Comparison of ENCODE assay signal across 16 mouse cellular contexts in genomic region chr1:89151071-89151470, GRCm38 (mm10).
"Had no signal": no experiment of that assay in that cellular context is flagged by ENCODE, and none has a peak within 500 bp of the region (broad histone marks: within the 10 kb centered on the region; RNA-seq: fewer than 3 reads in every experiment).

No protein-coding gene starts in this region.

- H3K9ac ChIP-seq: intestine, embryonic 15.5 days; liver, embryonic 13.5 days; liver, postnatal 0 days; lung, embryonic 15.5 days; midbrain, embryonic 12.5 days; neural tube, embryonic 13.5 days had no signal

- DNase-seq: liver, embryonic 13.5 days; liver, postnatal 0 days; lung, postnatal 14 days; retina, postnatal 1 day; right cerebral cortex, postnatal 4 days; spleen, adult 18-20 months; thymus, adult 18-20 months; thymus, postnatal 14 days had no signal

- H3K36me3 ChIP-seq: liver, embryonic 13.5 days had no signal

- H3K27ac ChIP-seq: intestine, embryonic 15.5 days; limb, embryonic 10.5 days; liver, embryonic 13.5 days; lung, embryonic 15.5 days; macrophage; midbrain, embryonic 12.5 days; neural tube, embryonic 13.5 days had no signal

- H3K27me3 ChIP-seq: intestine, embryonic 15.5 days; liver, embryonic 13.5 days; lung, embryonic 15.5 days; megakaryocyte, embryonic 14.5 days; midbrain, embryonic 12.5 days; neural tube, embryonic 13.5 days had no signal

- H3K4me1 ChIP-seq: intestine, embryonic 15.5 days; liver, embryonic 13.5 days; lung, embryonic 15.5 days; megakaryocyte, embryonic 14.5 days; midbrain, embryonic 12.5 days had no signal

- H3K4me2 ChIP-seq: intestine, embryonic 15.5 days; liver, embryonic 13.5 days; lung, embryonic 15.5 days; midbrain, embryonic 12.5 days; neural tube, embryonic 13.5 days had no signal

- H3K4me3 ChIP-seq: intestine, embryonic 15.5 days; limb, embryonic 10.5 days; liver, embryonic 13.5 days; lung, embryonic 15.5 days; megakaryocyte, embryonic 14.5 days; midbrain, embryonic 12.5 days; neural tube, embryonic 13.5 days had no signal

- H3K9me3 ChIP-seq: intestine, embryonic 15.5 days; limb, embryonic 10.5 days; liver, embryonic 13.5 days; lung, embryonic 15.5 days; midbrain, embryonic 12.5 days; neural tube, embryonic 13.5 days had no signal

- ATAC-seq: intestine, embryonic 15.5 days; liver, postnatal 0 days; midbrain, embryonic 16.5 days had no signal
